In the genomic region with DNA sequence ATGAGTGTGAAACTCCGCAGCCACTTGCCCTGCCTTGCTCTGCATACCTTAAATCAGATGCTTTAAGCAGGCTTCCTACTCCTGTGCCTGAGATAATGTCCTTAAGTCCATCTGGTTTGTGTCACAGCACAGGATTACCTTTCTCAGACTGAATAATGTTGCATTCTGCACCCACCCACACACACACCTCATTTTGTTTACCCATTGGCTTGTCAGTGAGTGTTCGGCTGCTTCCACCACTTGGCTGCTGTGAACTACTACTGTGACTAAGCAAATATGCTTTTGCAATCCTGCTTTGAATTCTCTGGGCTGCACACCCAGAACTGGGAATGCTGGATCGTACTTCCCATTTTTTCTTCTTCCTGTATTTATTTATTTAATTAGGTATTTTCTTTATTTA, we compare ENCODE assay signal across 14 mouse cellular contexts.
DNase-seq lines count a peak whose midpoint lies in the region; ATAC-seq and TF ChIP-seq lines count a peak whose summit lies in the region.
"Had no signal": no experiment of that assay in that cellular context is flagged by ENCODE, and none has a peak within 500 bp of the region (broad histone marks: within the 10 kb centered on the region; RNA-seq: fewer than 3 reads in every experiment).

No protein-coding gene starts in this region.

- no peak for ATAC-seq in liver, embryonic 12.5 days
- ATAC-seq in intestine, embryonic 15.5 days, result no peak
- ATAC-seq: activated CD4-positive, CD25-positive, alpha-beta regulatory T cell, adult 4 months had no signal

- WGBS in liver, adult 2 months, result 36% methylated on average over 3 of the region's 3 CpGs
- 65% methylated on average over 3 of the region's 3 CpGs for WGBS in liver, embryonic 12.5 days (ENCODE audit: insufficient replicate concordance)
- 56% methylated on average over 3 of the region's 3 CpGs for WGBS in intestine, embryonic 15.5 days
- 89% methylated on average over 3 of the region's 3 CpGs for WGBS in hindbrain, embryonic 10.5 days

- H3K27ac ChIP-seq in liver, adult 2 months (replicated peaks; ENCODE audit: insufficient read depth, low read depth, low read length), result no peak overlapping the region
- H3K27ac ChIP-seq in liver, embryonic 12.5 days, result no peak overlapping the region
- H3K27ac ChIP-seq in intestine, embryonic 15.5 days, result no peak overlapping the region
- no peak overlapping the region for H3K27ac ChIP-seq in hindbrain, embryonic 10.5 days

- no peaks in the 10 kb centered on the region for H3K27me3 ChIP-seq in liver, adult 2 months (ENCODE audit: control insufficient read depth, insufficient read depth, low read length)
- H3K27me3 ChIP-seq in liver, embryonic 12.5 days (replicated peaks), result no peaks in the 10 kb centered on the region
- H3K27me3 ChIP-seq in intestine, embryonic 15.5 days (replicated peaks), result no peaks in the 10 kb centered on the region
- H3K27me3 ChIP-seq in hindbrain, embryonic 10.5 days (ENCODE audit: insufficient read depth, poor library complexity, severe bottlenecking), result no peaks in the 10 kb centered on the region

- peak; percentile 22 for DNase-seq in adrenal gland, postnatal 10 days
- DNase-seq in adrenal gland, postnatal 25 days, result no peak
- peak; percentile 81 for DNase-seq in liver, adult 2 months (ENCODE audit: extremely low read depth, low read depth, low spot score)
- DNase-seq in brain, adult 2 months (ENCODE audit: low read depth, low spot score), result peak; percentile 56
- peak; percentile 43 for DNase-seq in lung, postnatal 25 days (ENCODE audit: low spot score)
- DNase-seq in hindbrain, embryonic 10.5 days (ENCODE audit: low spot score), result no peak
- DNase-seq: cerebellum, adult 11 months; kidney, postnatal 10 days; thymus, adult 18-20 months had no signal

- H3K79me2 ChIP-seq in liver, adult 2 months (ENCODE audit: control insufficient read depth, insufficient read depth, low read length), result no peaks in the 10 kb centered on the region

- H3K4me2 ChIP-seq in liver, embryonic 12.5 days, result no peak overlapping the region
- no peak overlapping the region for H3K4me2 ChIP-seq in intestine, embryonic 15.5 days (replicated peaks)

- no peak overlapping the region for H3K9ac ChIP-seq in liver, adult 2 months (ENCODE audit: low read depth, low read length)
- H3K9ac ChIP-seq in liver, embryonic 12.5 days, result no peak overlapping the region
- no peak overlapping the region for H3K9ac ChIP-seq in intestine, embryonic 15.5 days

- H3K9me3 ChIP-seq in liver, embryonic 12.5 days (replicated peaks), result no peaks in the 10 kb centered on the region
- H3K9me3 ChIP-seq in intestine, embryonic 15.5 days, result no peaks in the 10 kb centered on the region
- no peaks in the 10 kb centered on the region for H3K9me3 ChIP-seq in hindbrain, embryonic 10.5 days
- H3K9me3 ChIP-seq: G1E had no signal

- H3K4me1 ChIP-seq in liver, adult 2 months (ENCODE audit: control insufficient read depth, insufficient read depth, low read length), result peaks cover 2% of the 10 kb centered on the region; the same call in 1 of the 2 replicates
- no peaks in the 10 kb centered on the region for H3K4me1 ChIP-seq in liver, embryonic 12.5 days
- no peaks in the 10 kb centered on the region for H3K4me1 ChIP-seq in intestine, embryonic 15.5 days (replicated peaks)
- H3K4me1 ChIP-seq in hindbrain, embryonic 10.5 days (replicated peaks), result no peaks in the 10 kb centered on the region

- no peaks in the 10 kb centered on the region for H3K36me3 ChIP-seq in liver, adult 2 months (ENCODE audit: control insufficient read depth, insufficient read depth, low read length)
- H3K36me3 ChIP-seq in liver, embryonic 12.5 days, result no peaks in the 10 kb centered on the region
- H3K36me3 ChIP-seq in intestine, embryonic 15.5 days, result no peaks in the 10 kb centered on the region
- no peaks in the 10 kb centered on the region for H3K36me3 ChIP-seq in hindbrain, embryonic 10.5 days
- H3K36me3 ChIP-seq: G1E had no signal

- no peak for TF ChIP-seq POLR2A in liver, adult 2 months (IDR thresholded peaks at IDR 0.05; ENCODE audit: extremely low read depth, insufficient read depth, low read length)

- no peak for TF ChIP-seq CTCF in liver, adult 2 months (IDR thresholded peaks at IDR 0.05; ENCODE audit: low read depth, low read length)

- no peak overlapping the region for H3K4me3 ChIP-seq in liver, adult 2 months (ENCODE audit: insufficient read depth, low read depth, low read length)
- H3K4me3 ChIP-seq in liver, embryonic 12.5 days, result no peak overlapping the region
- H3K4me3 ChIP-seq in intestine, embryonic 15.5 days (replicated peaks), result no peak overlapping the region
- H3K4me3 ChIP-seq in hindbrain, embryonic 10.5 days, result no peak overlapping the region
- H3K4me3 ChIP-seq: erythroblast, embryonic 14.5 days had no signal

Comparison
In these comparisons a context has a peak if more than half of its experiments do, and no peak if none do; other contexts are left out.
1. DNase-seq: peak in adrenal gland, postnatal 10 days (single experiment), liver, adult 2 months (single experiment), brain, adult 2 months (single experiment) and lung, postnatal 25 days (single experiment); none in adrenal gland, postnatal 25 days (single experiment) and hindbrain, embryonic 10.5 days (single experiment).